Mouse (Mus musculus) lung, postnatal 0 days (tissue): ENCODE measurements around the gene Tcp11l2.

ENCODE experiments used
- CTCF ChIP-seq: IDR thresholded peaks from 2 replicates; pipeline ENCODE4 v1.5.1; 2016; ENCODE audit warnings: antibody characterized with exemption, mild to moderate bottlenecking
- EP300 ChIP-seq: IDR thresholded peaks from 2 replicates; pipeline ENCODE4 v1.6.1; 2016; ENCODE audit warnings: antibody characterized with exemption, mild to moderate bottlenecking, control low read depth

GRCm38 (mm10) chr10:84662138-84662537 is 85.7 kb downstream of the Tcp11l2 start:
- TF ChIP-seq CTCF (no peak), EP300 (no peak)
